Mouse (Mus musculus): ENCODE data around the gene Fam117b. TPM values are rescaled to one million over a fixed set of nuclear protein-coding genes. Genes with fewer than 3 reads are reported as not detected.
A peak's percentile ranks its signal among the peaks of the same experiment; 100 is the strongest.

Gene Fam117b
- total and polyA plus RNA-seq, 3 experiments: 5.2 to 24.6 (median 10.6) TPM

DNA sequence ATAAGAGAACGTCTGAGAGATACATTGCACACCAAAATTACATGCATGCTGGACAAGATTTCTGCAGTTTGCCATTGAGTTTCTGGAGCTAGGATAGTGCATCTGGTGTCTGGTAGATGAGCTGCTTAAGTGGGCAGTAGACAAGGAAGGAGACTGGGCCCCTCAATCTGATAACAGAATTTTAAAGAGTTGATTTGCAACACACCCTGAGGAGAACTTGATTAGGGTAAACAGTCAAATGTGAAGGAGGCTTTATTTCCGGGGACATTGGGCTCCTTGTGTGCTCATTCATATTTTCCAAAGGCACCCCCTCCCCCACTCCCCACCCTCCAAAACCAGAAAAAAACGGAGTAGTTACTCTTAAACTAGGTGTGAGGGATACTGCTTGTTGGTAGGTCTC, 2.0 kb downstream of the Fam117b start:
- intact Hi-C loops (cut with DNase I): loop anchor here (2.0 to 5.0 kb wide), 2 partner anchors 16 to 48 kb away; no protein-coding TSS in a partner anchor
- peak overlapping the region; percentile 95 for H3K27ac ChIP-seq
- H3K27me3 ChIP-seq (ENCODE audit: control insufficient read depth, insufficient read depth, low read length): no peaks in the 10 kb centered on the region
- peaks cover 7% of the 10 kb centered on the region for H3K79me2 ChIP-seq (replicated peaks; ENCODE audit: control insufficient read depth, insufficient read depth, low read length)
- no peak for TF ChIP-seq POLR2A (IDR thresholded peaks at IDR 0.05; ENCODE audit: insufficient read depth, low read depth, low read length)
- no peak for TF ChIP-seq EP300 (IDR thresholded peaks at IDR 0.05; ENCODE audit: insufficient read depth, low read depth, low read length)
- no peak for TF ChIP-seq CTCF (IDR thresholded peaks at IDR 0.05)
- H3K9ac ChIP-seq (ENCODE audit: low read depth, low read length): peak overlapping the region; percentile 13; the same call in 1 of the 2 replicates
- 49% methylated on average over 3 of the region's 3 CpGs for WGBS
- DNase-seq: no peak
- peaks cover 13% of the 10 kb centered on the region for H3K36me3 ChIP-seq (ENCODE audit: control insufficient read depth, insufficient read depth, low read length)
- peak overlapping the region; percentile 80 for H3K4me3 ChIP-seq
- H3K4me1 ChIP-seq (ENCODE audit: control insufficient read depth, insufficient read depth, low read length): peaks cover 8% of the 10 kb centered on the region

DNA sequence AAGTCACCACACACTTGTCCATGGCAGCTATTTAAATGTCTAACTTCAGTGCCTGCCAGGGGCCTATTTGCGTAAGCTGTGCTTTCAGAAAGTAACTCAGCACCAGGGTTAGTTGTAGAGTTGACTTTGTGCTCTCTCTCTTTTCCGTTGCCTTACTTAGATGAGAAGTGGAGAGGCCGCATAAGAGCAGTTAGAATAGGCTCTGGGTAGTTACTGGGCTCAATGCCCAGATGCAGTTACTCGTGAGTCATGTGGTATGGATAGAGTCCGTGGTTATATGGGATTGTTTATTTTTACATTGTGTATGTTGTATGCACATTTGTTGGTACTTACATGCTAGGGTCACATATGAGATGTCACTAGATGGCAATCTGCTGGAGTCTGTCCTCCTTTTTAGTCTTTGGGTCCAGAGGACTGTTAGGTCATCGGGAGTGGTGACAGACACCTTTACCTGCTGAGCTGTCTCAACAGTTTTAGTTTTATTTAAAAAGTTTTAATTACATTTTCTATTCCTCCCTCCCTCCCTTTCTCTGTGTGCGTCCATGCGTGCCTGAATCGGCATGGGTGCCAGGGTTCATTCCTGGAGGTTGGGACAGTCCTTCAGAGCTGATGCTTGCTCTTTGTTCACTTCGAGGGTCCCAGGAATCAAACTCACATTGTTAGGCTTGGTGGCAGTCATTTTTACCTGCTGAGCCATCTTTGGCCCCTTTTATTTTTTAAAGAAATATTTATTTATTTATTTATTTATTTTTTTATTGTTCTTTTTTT, 3.2 kb downstream of the Fam117b start:
- H3K4me1 ChIP-seq (ENCODE audit: control insufficient read depth, insufficient read depth, low read length): peaks cover 8% of the 10 kb centered on the region
- intact Hi-C loops (cut with DNase I): loop anchor here (2.0 to 5.0 kb wide), 2 partner anchors 15 to 46 kb away; no protein-coding TSS in a partner anchor
- peaks cover 13% of the 10 kb centered on the region for H3K36me3 ChIP-seq (ENCODE audit: control insufficient read depth, insufficient read depth, low read length)
- H3K4me3 ChIP-seq: peak overlapping the region; percentile 3; the same call in 1 of the 2 replicates
- peak in 1 of 2 experiments; percentile 16 for DNase-seq
- peak overlapping the region; percentile 47; the same call in 1 of the 2 replicates for H3K9ac ChIP-seq (ENCODE audit: low read depth, low read length)
- peaks cover 7% of the 10 kb centered on the region for H3K79me2 ChIP-seq (replicated peaks; ENCODE audit: control insufficient read depth, insufficient read depth, low read length)
- no peaks in the 10 kb centered on the region for H3K27me3 ChIP-seq (ENCODE audit: control insufficient read depth, insufficient read depth, low read length)
- H3K27ac ChIP-seq: peak overlapping the region; percentile 8
- WGBS: 48% methylated on average over 10 of the region's 10 CpGs
- TF ChIP-seq EP300 (IDR thresholded peaks at IDR 0.05; ENCODE audit: insufficient read depth, low read depth, low read length) (no peak), POLR2A (IDR thresholded peaks at IDR 0.05; ENCODE audit: insufficient read depth, low read depth, low read length) (no peak), CTCF (IDR thresholded peaks at IDR 0.05) (no peak)

DNA sequence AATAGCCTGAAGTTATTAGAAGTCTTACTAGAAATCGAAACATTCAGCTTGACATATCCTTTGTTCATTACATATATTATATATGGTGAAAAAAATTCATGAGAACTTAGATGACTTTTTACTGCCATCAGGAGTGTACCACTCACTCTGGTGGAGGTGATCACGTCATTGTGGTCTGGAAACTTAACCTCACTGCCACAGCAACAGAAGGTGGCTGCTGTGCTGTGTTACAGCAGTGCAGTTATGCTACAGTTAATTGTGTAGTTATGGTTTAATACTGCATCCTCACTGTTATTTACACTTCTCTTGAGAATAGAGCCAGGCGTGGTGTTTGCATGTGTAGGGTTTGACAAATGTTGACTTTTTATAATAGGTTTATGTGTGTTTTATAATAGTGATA, 4.6 kb downstream of the Fam117b start:
- Histone ChIP-seq H3K79me2 (replicated peaks; ENCODE audit: control insufficient read depth, insufficient read depth, low read length) (peaks cover 7% of the 10 kb centered on the region), H3K36me3 (ENCODE audit: control insufficient read depth, insufficient read depth, low read length) (peaks cover 13% of the 10 kb centered on the region), H3K4me3 (no peak overlapping the region), H3K27me3 (ENCODE audit: control insufficient read depth, insufficient read depth, low read length) (no peaks in the 10 kb centered on the region), H3K9ac (ENCODE audit: low read depth, low read length) (no peak overlapping the region), H3K4me1 (ENCODE audit: control insufficient read depth, insufficient read depth, low read length) (peaks cover 8% of the 10 kb centered on the region), H3K27ac (no peak overlapping the region)
- no peak for TF ChIP-seq EP300 (IDR thresholded peaks at IDR 0.05; ENCODE audit: insufficient read depth, low read depth, low read length)
- DNase-seq: no peak
- intact Hi-C loops (cut with DNase I): loop anchor here (5.0 kb wide), 1 partner anchor 45 kb away; no protein-coding TSS in a partner anchor
- 76% methylated on average over 3 of the region's 3 CpGs for WGBS

DNA sequence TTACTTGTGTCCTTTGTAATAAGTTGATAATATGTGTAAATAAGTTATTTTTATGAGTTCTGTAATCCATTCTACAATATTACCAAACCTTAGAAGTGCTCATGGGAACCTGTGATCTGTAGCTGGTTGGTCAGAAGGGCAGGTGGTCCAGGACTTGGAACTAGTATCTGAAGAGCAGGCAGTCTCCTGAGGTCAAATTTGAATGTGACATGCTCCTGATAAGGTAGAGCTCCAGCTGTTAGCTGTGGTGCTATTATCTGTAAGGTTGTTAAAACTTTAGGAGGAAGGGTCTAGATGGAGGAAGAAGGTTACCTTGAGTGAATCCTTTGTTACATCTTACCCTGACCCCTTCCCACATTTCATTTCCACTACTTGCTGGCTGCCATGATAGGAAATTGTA, 5.3 kb downstream of the Fam117b start:
- Histone ChIP-seq H3K9ac (ENCODE audit: low read depth, low read length) (no peak overlapping the region), H3K4me3 (no peak overlapping the region), H3K27ac (no peak overlapping the region), H3K79me2 (replicated peaks; ENCODE audit: control insufficient read depth, insufficient read depth, low read length) (peaks cover 6% of the 10 kb centered on the region), H3K4me1 (ENCODE audit: control insufficient read depth, insufficient read depth, low read length) (peaks cover 8% of the 10 kb centered on the region), H3K27me3 (ENCODE audit: control insufficient read depth, insufficient read depth, low read length) (no peaks in the 10 kb centered on the region), H3K36me3 (ENCODE audit: control insufficient read depth, insufficient read depth, low read length) (peaks cover 13% of the 10 kb centered on the region)
- intact Hi-C loops (cut with DNase I): loop anchor here (5.0 kb wide), 1 partner anchor 44 kb away; no protein-coding TSS in a partner anchor
- TF ChIP-seq POLR2A (IDR thresholded peaks at IDR 0.05; ENCODE audit: insufficient read depth, low read depth, low read length) (no peak), EP300 (IDR thresholded peaks at IDR 0.05; ENCODE audit: insufficient read depth, low read depth, low read length) (no peak), CTCF (IDR thresholded peaks at IDR 0.05) (no peak)
- DNase-seq: no peak

DNA sequence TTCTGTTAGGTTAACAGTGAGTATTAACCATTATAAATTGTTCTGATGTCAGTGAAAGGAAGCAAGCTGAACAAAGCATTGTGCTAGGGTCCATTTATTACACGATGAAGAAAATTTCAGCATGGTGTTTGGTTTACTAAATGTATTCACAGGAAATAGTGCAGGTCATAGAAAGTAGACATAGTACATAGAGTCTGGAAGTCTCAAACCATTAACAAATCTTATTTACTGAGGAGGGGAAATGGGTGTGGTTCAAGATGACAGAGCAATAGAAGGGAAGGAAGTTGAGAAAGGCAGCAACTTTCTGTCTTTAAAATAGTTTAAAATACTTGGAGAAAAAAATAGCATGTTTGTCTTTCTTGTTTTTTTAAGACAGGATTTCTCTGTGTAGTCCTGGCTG, 10.4 kb downstream of the Fam117b start:
- peak overlapping the region; percentile 66 for H3K27ac ChIP-seq
- 57% methylated on average over 1 of the region's 1 CpGs for WGBS
- no peak overlapping the region for H3K4me3 ChIP-seq
- H3K36me3 ChIP-seq (ENCODE audit: control insufficient read depth, insufficient read depth, low read length): peaks cover 3% of the 10 kb centered on the region
- H3K4me1 ChIP-seq (ENCODE audit: control insufficient read depth, insufficient read depth, low read length): peaks cover 2% of the 10 kb centered on the region
- H3K27me3 ChIP-seq (ENCODE audit: control insufficient read depth, insufficient read depth, low read length): no peaks in the 10 kb centered on the region
- TF ChIP-seq CTCF (IDR thresholded peaks at IDR 0.05) (no peak), EP300 (IDR thresholded peaks at IDR 0.05; ENCODE audit: insufficient read depth, low read depth, low read length) (no peak), POLR2A (IDR thresholded peaks at IDR 0.05; ENCODE audit: insufficient read depth, low read depth, low read length) (no peak)
- no peak for DNase-seq
- peaks cover 9% of the 10 kb centered on the region for H3K79me2 ChIP-seq (replicated peaks; ENCODE audit: control insufficient read depth, insufficient read depth, low read length)
- no peak overlapping the region for H3K9ac ChIP-seq (ENCODE audit: low read depth, low read length)
- intact Hi-C loops (cut with DNase I): no loop called here

DNA sequence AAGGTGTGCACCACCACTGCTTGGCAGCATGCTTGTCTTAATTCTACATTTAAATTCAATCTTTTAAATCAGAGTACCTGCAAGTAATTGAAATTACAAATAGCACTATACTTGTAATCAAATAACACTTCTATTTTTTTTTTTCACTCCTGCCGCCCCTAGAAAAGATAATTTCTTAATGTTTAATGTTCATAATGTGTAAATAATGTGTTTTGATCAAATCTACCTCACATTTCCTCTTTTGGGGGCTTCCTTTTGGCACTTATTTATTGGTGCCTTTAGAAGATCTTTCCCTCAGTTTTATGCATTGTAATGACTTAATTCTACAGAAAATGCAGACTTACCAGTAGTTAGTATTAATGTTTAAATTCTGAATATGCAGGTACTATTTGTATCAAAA, 10.9 kb downstream of the Fam117b start:
- Histone ChIP-seq H3K27ac (peak overlapping the region; percentile 66), H3K9ac (ENCODE audit: low read depth, low read length) (no peak overlapping the region), H3K4me3 (no peak overlapping the region), H3K4me1 (ENCODE audit: control insufficient read depth, insufficient read depth, low read length) (peaks cover 2% of the 10 kb centered on the region), H3K36me3 (ENCODE audit: control insufficient read depth, insufficient read depth, low read length) (peaks cover 2% of the 10 kb centered on the region), H3K79me2 (replicated peaks; ENCODE audit: control insufficient read depth, insufficient read depth, low read length) (peaks cover 8% of the 10 kb centered on the region), H3K27me3 (ENCODE audit: control insufficient read depth, insufficient read depth, low read length) (no peaks in the 10 kb centered on the region)
- TF ChIP-seq CTCF (IDR thresholded peaks at IDR 0.05) (no peak), EP300 (IDR thresholded peaks at IDR 0.05; ENCODE audit: insufficient read depth, low read depth, low read length) (no peak), POLR2A (IDR thresholded peaks at IDR 0.05; ENCODE audit: insufficient read depth, low read depth, low read length) (no peak)
- no peak for DNase-seq
- WGBS: 73% methylated on average over 1 of the region's 1 CpGs
- intact Hi-C loops (cut with DNase I): no loop called here
